Mouse (Mus musculus): ENCODE data around the gene Cavin1. TPM values are rescaled to one million over a fixed set of nuclear protein-coding genes. Genes with fewer than 3 reads are reported as not detected.
A peak's percentile ranks its signal among the peaks of the same experiment; 100 is the strongest.

Gene Cavin1
- total and polyA plus RNA-seq, 2 experiments from 2014 or later, result 305 to 442 TPM

DNA sequence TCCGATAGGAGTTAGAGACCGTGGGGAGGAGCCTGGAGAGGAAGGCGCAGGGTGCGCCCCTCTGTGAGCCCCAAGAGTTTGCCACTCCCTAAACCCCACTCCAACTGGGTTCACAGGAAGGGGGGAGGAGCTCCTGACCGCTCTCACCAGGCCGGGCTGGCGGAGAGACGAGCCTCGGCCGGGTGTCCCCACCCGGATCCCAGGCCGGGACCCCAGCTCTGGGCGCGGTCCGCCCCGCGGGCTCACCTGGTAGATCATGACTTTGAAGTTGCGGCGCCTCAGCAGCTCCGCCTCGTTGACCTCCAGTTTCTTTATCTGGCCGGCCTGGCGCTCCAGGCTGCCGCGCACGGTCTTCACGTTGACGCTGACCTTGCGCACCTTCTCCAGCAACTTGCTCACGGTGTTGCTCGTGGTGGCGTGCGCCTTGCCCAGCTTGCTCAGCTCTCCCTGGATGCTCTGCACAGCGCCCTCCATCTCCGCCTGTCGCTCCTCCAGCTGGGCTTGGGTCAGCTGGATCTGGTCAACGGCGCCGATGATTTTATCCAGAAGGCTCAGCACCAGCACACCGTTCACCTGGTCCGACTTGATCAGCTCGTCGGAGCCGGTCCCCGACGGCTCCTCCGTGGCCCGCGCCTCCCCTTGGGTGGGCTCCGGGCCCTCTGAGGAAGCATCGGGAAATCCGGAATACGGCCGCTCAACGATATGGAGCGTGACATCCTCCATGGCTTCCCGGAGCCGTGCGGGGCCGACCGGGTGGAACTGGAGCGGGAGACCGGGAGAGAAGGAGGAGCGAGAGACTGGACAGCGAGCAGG, 737 bp downstream of the Cavin1 start:
- no peaks in the 10 kb centered on the region for H3K27me3 ChIP-seq (ENCODE audit: control insufficient read depth, insufficient read depth, low read length)
- peaks cover 34% of the 10 kb centered on the region for H3K4me1 ChIP-seq (ENCODE audit: control insufficient read depth, insufficient read depth)
- H3K4me2 ChIP-seq (ENCODE audit: low read depth, low read length), result peak overlapping the region; percentile 72
- peak; percentile 87 for DNase-seq (ENCODE audit: low spot score)
- under 1% methylated on average over 65 of the region's 65 CpGs for WGBS
- H3K4me3 ChIP-seq (ENCODE audit: low read depth, low read length), result peak overlapping the region; percentile 73
- H3K9me3 ChIP-seq (replicated peaks; ENCODE audit: control insufficient read depth, low read length), result no peaks in the 10 kb centered on the region
- H3K9ac ChIP-seq (replicated peaks; ENCODE audit: low read depth, low read length), result peak overlapping the region; percentile 97
- ATAC-seq (ENCODE audit: insufficient read depth, low read depth), result peak; percentile 42
- H3K27ac ChIP-seq (ENCODE audit: low read depth), result peak overlapping the region; percentile 98
- TF ChIP-seq EP300 (IDR thresholded peaks at IDR 0.05; ENCODE audit: low read depth), result no peak
- peaks cover 8% of the 10 kb centered on the region for H3K36me3 ChIP-seq (replicated peaks; ENCODE audit: control insufficient read depth, insufficient read depth, low read length)

DNA sequence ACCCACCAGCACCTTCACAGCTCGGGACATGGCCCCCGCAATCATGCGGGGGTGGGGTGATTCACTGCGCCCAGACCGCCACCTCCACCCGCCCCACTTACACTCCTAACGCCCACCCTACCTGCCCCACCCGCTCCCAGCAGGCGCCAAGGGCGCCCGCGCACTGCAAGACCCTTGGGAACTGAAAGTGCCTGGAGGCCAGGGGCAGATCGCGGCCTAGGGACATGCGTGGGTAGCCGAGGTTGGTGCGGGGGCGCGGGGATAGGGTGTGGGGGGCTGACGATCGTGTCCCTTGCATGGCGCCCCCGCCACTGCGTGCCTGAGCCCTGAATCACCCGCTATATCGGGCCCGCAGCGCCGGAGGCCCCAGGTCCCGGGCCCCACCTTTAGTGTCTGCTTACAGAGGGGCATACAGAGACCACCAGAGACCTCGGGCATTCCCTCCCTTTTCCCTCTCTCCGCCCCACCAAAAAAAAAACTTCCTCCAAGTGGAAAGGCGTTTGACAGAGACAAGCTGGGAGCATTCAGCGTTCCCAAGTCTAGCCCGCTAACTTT, 1.4 kb downstream of the Cavin1 start:
- peak overlapping the region; percentile 97 for H3K9ac ChIP-seq (replicated peaks; ENCODE audit: low read depth, low read length)
- H3K27me3 ChIP-seq (ENCODE audit: control insufficient read depth, insufficient read depth, low read length), result no peaks in the 10 kb centered on the region
- peaks cover 41% of the 10 kb centered on the region for H3K4me1 ChIP-seq (ENCODE audit: control insufficient read depth, insufficient read depth)
- ATAC-seq (ENCODE audit: insufficient read depth, low read depth) (peak; percentile 2; the same call in 1 of the 2 replicates), DNase-seq (ENCODE audit: low spot score) (peak; percentile 28)
- peak overlapping the region; percentile 72 for H3K4me2 ChIP-seq (ENCODE audit: low read depth, low read length)
- TF ChIP-seq CTCF (IDR thresholded peaks at IDR 0.05; ENCODE audit: low read depth), result no peak
- no peak for TF ChIP-seq EP300 (IDR thresholded peaks at IDR 0.05; ENCODE audit: low read depth)
- H3K4me3 ChIP-seq (ENCODE audit: low read depth, low read length), result peak overlapping the region; percentile 73
- WGBS, result under 1% methylated on average over 28 of the region's 35 CpGs
- peak overlapping the region; percentile 98 for H3K27ac ChIP-seq (ENCODE audit: low read depth)
- H3K36me3 ChIP-seq (replicated peaks; ENCODE audit: control insufficient read depth, insufficient read depth, low read length), result peaks cover 14% of the 10 kb centered on the region
- no peaks in the 10 kb centered on the region for H3K9me3 ChIP-seq (replicated peaks; ENCODE audit: control insufficient read depth, low read length)

- no peak for ATAC-seq (ENCODE audit: insufficient read depth, low read depth)
- Histone ChIP-seq H3K9me3 (replicated peaks; ENCODE audit: control insufficient read depth, low read length) (no peaks in the 10 kb centered on the region), H3K4me3 (ENCODE audit: low read depth, low read length) (peak overlapping the region; percentile 73), H3K36me3 (replicated peaks; ENCODE audit: control insufficient read depth, insufficient read depth, low read length) (peaks cover 19% of the 10 kb centered on the region), H3K4me1 (ENCODE audit: control insufficient read depth, insufficient read depth) (peaks cover 48% of the 10 kb centered on the region), H3K27ac (ENCODE audit: low read depth) (peak overlapping the region; percentile 98), H3K9ac (replicated peaks; ENCODE audit: low read depth, low read length) (peak overlapping the region; percentile 97), H3K27me3 (ENCODE audit: control insufficient read depth, insufficient read depth, low read length) (no peaks in the 10 kb centered on the region), H3K4me2 (ENCODE audit: low read depth, low read length) (peak overlapping the region; percentile 72)
- TF ChIP-seq EP300 (IDR thresholded peaks at IDR 0.05; ENCODE audit: low read depth) (no peak), CTCF (IDR thresholded peaks at IDR 0.05; ENCODE audit: low read depth) (no peak)
- WGBS, result 12% methylated on average over 5 of the region's 5 CpGs
- DNase-seq (ENCODE audit: low spot score), result no peak
Observed at GRCm38 (mm10) chr11:100968501-100968900, 2.2 kb downstream of the Cavin1 start.

- Histone ChIP-seq H3K27me3 (ENCODE audit: control insufficient read depth, insufficient read depth, low read length) (no peaks in the 10 kb centered on the region), H3K9ac (replicated peaks; ENCODE audit: low read depth, low read length) (peak overlapping the region; percentile 97), H3K4me3 (ENCODE audit: low read depth, low read length) (peak overlapping the region; percentile 73), H3K9me3 (replicated peaks; ENCODE audit: control insufficient read depth, low read length) (no peaks in the 10 kb centered on the region), H3K36me3 (replicated peaks; ENCODE audit: control insufficient read depth, insufficient read depth, low read length) (peaks cover 19% of the 10 kb centered on the region), H3K4me1 (ENCODE audit: control insufficient read depth, insufficient read depth) (peaks cover 53% of the 10 kb centered on the region), H3K4me2 (ENCODE audit: low read depth, low read length) (peak overlapping the region; percentile 72), H3K27ac (ENCODE audit: low read depth) (peak overlapping the region; percentile 98)
- no peak for TF ChIP-seq CTCF (IDR thresholded peaks at IDR 0.05; ENCODE audit: low read depth)
- no peak for TF ChIP-seq EP300 (IDR thresholded peaks at IDR 0.05; ENCODE audit: low read depth)
- no peak for DNase-seq (ENCODE audit: low spot score)
- no peak for ATAC-seq (ENCODE audit: insufficient read depth, low read depth)
- WGBS, result 33% methylated on average over 5 of the region's 5 CpGs
Observed at GRCm38 (mm10) chr11:100967881-100968420, 2.7 kb downstream of the Cavin1 start.

GRCm38 (mm10) chr11:100967376-100967775, 3.3 kb downstream of the Cavin1 start:
- H3K4me1 ChIP-seq (ENCODE audit: control insufficient read depth, insufficient read depth), result peaks cover 59% of the 10 kb centered on the region
- peak overlapping the region; percentile 98 for H3K27ac ChIP-seq (ENCODE audit: low read depth)
- H3K9ac ChIP-seq (replicated peaks; ENCODE audit: low read depth, low read length), result peak overlapping the region; percentile 97
- TF ChIP-seq EP300 (IDR thresholded peaks at IDR 0.05; ENCODE audit: low read depth), result no peak; the same call in 1 of the 2 replicates
- no peak for TF ChIP-seq CTCF (IDR thresholded peaks at IDR 0.05; ENCODE audit: low read depth)
- DNase-seq (ENCODE audit: low spot score) (peak; percentile 48), ATAC-seq (ENCODE audit: insufficient read depth, low read depth) (no peak)
- peaks cover 19% of the 10 kb centered on the region for H3K36me3 ChIP-seq (replicated peaks; ENCODE audit: control insufficient read depth, insufficient read depth, low read length)
- peak overlapping the region; percentile 73 for H3K4me3 ChIP-seq (ENCODE audit: low read depth, low read length)
- peak overlapping the region; percentile 72 for H3K4me2 ChIP-seq (ENCODE audit: low read depth, low read length)
- WGBS, result 6% methylated on average over 5 of the region's 5 CpGs
- H3K9me3 ChIP-seq (replicated peaks; ENCODE audit: control insufficient read depth, low read length), result no peaks in the 10 kb centered on the region
- H3K27me3 ChIP-seq (ENCODE audit: control insufficient read depth, insufficient read depth, low read length), result no peaks in the 10 kb centered on the region

Data from heart, postnatal 0 days (tissue).